Mouse (Mus musculus) megakaryocyte, embryonic 14.5 days (primary cell): ENCODE results near the gene Atg10.

ENCODE experiments used
- FLI1 ChIP-seq: IDR thresholded peaks from 2 replicates; pipeline ENCODE4 v1.6.1; 2012; ENCODE audit warnings: low read length, inconsistent platforms, mixed read lengths
- GATA1 ChIP-seq: IDR thresholded peaks from 3 replicates; pipeline ENCODE4 v1.6.1; 2012; ENCODE audit warnings: mixed read lengths, low read length, inconsistent platforms, borderline replicate concordance

DNA sequence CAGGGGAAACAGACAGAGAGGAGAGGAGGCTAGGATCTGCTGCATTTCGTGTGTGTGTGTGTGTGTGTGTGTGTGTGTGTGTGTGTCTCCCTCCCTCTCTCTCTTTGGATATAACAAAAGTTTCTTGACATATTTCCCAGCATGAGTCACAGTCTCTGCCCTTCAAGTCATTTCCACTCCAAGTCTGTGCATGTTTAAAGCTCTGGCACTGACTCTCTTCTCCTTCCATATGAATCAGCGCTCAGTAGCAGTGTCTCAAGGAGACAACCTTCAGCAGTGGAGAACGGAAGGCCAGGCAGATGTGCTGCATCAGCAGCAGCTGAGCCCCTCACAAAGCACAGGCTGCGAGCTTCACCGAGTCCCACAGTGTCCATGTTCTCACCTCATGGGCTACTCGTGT is 58.6 kb downstream of the Atg10 start:
- no peak for TF ChIP-seq GATA1
- no peak for TF ChIP-seq FLI1
